Mouse (Mus musculus) v-Abl transformed pro-B cells (cell line): ENCODE data around the gene Cdkal1.

Source experiments
- in situ Hi-C, 2 experiments: fragments of 400-800 bp; cut with MboI; formaldehyde crosslinking; loops; one replicate each; pipeline ENCODE4 v1.15.1; 2025; ENCODE audit not compliant: unreplicated experiment in 2 of 2

Cdkal1 gene

DNA sequence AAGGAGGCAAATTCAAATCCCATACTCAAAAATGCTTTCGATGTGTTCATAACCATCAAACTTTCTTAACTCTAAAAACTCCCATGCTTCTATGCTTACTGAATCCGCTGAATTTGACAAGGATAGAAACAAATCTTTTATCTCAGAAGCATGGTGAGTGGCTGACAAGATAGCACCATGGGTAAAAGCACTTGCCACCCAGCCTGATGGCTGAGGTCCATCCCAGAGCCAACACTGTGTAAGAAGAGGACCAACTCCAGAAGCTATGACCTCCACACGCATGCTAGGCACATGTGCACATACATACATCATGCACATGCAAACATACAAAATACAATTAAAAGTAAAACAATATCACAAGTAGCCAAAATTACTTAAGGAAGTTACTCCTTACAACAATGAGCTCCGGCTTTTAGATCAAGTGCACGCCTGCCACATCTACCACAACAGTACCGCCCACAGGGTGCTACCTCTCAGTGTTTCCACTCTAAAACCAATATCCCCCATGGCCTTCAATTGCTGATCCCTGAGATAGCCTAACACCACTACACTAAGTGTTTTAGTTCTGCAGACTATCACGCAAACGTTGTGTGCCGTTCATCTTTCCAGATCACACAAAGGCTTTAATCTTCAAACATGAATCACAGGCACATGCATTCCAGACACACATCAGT, 35.4 kb downstream of the Cdkal1 start:
- in situ Hi-C loops: loop anchor here in 1 of 2 experiments (10.0 kb wide), 1 partner anchor 55 kb away; no protein-coding TSS in a partner anchor

DNA sequence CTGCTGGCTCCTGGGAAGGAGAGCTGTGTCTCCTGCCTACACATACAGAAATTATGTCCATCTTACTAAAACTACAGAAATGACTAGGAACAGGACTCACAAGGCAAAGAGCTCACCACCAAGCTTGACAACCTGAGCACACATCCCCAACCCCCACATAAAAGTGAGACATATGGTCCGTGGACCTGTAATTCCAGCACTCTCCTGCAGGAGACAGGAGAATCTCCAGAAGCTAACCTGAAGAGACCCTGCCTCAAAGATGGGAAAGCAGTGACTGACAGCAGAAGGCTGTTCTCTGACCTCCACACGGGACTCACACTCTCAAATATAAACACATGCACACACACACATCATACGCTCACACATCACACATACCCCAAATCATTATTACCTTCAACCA, 36.3 kb downstream of the Cdkal1 start:
- in situ Hi-C loops: no loop called here

- in situ Hi-C loops: no loop called here
Observed at GRCm38 (mm10) chr13:29818314-29818713, 37.2 kb downstream of the Cdkal1 start.

GRCm38 (mm10) chr13:29810780-29811179, 44.7 kb downstream of the Cdkal1 start:
- in situ Hi-C loops: no loop called here

DNA sequence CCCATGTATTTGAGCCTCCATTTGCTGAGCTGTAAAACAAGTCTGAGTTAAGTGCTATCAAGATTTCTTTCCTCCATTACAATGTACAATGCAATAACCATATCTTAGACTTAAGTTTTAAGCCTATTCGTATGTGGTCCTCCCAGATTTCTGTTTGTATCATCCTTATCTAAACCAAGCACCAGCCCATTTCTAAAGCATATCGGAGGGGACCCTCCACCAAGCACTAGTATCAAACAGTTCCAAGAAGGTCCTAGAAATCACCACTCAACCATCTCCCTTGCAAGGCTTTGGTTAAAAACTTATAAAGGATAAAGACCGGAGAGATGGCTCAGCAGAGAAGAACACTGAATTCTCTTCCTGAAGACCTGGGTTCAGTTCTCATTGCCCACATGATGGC, 47.1 kb downstream of the Cdkal1 start:
- in situ Hi-C loops: no loop called here

GRCm38 (mm10) chr13:29807930-29808329, 47.5 kb downstream of the Cdkal1 start:
- in situ Hi-C loops: no loop called here

GRCm38 (mm10) chr13:29806871-29807270, 48.6 kb downstream of the Cdkal1 start:
- in situ Hi-C loops: no loop called here

DNA sequence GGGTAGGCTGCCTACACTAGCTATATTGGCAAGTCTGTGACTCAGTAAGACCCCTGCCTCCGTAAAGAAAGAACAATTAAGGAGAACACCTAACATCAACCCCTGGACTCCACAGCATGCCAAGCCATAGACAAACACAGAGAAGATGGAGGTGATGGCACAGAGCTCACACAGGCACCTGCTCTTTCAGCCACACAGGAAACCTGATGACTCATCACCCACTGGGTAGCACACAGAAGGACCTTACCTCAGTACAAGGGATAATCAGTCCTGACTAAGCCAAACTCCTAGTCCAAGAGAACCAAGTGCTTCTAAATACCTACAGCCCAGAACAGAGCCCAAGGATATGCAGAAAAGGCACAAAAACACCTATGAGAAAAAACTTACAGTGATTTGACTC, 50.2 kb downstream of the Cdkal1 start:
- in situ Hi-C loops: no loop called here

DNA sequence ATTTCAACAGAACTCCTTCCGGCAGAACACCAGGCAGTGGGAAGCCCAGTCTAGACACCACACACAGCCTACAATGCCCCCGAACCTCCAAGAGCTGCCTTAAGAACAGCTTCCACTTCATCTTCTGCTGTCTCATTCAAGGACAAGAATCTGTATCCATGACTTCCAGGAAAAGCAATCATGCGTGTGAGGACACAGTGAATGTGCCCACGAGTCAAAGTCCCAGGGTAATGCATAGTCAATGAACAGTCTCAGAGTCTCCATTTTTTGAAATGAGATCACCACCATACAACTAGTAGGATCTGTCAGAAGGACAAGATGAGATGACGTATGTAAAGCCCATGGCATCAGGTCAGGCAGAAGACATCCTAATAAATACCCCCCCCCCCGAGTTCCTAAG, 51.4 kb downstream of the Cdkal1 start:
- in situ Hi-C loops: no loop called here

DNA sequence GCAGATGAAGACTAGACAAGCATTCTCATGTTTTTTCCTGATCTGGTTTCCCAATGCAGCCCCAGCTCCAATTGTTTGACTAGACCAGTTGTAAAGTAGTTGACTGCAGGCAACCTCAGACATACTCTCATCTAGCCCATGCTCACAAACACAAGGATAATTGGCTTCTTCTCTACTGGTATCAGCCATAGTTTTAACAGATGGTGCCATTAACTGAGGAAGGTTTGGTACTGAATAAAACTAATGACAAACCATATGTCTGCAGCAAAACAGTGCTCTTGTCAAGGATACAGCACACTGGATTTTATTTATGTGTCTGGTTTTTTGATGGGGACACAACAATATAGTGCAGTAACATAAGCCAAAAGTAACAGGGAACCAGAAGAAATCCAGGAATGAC, 52.8 kb downstream of the Cdkal1 start:
- in situ Hi-C loops: no loop called here

- in situ Hi-C loops: no loop called here
Observed at GRCm38 (mm10) chr13:29800078-29800477, 55.4 kb downstream of the Cdkal1 start.

GRCm38 (mm10) chr13:29792112-29792511, 63.4 kb downstream of the Cdkal1 start:
- in situ Hi-C loops: no loop called here

DNA sequence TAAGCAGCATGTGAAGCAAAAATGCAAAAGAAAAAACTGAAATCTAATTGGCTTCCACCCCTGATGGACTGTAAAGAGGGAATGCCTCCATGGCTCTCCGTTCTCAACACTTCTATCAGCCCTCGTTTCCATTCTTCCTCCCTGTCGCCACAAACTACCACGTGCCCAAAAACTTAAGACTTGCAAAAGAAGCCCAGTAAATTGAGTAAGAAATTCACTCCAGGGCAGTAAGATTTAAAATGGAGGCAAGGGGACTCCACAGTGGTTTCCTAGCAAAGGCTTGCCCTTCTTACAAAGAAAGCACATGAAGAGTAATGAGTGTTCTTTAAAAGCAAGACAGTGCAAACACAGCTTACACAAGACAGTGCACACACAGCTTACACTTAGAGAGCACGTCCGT, 64.0 kb downstream of the Cdkal1 start:
- in situ Hi-C loops: no loop called here

DNA sequence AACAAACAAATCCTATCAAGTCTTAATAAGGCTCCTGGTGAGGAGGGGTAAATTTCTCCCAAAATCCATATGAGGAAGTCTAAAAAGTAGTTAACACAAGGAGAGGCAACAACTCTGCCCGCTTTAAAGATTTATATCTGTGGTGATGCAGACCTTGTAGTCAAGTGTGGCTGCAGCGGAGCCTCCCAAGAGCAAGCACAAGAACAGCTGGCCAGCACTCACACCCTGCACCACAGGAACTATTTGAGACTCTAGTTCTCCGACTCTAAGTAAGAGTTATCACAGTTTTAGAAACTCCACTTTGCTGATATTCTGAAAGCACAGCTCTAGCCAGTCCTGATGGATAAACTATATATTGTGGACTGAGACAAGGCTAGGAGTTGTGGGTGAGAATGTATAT, 68.5 kb downstream of the Cdkal1 start:
- in situ Hi-C loops: no loop called here

- in situ Hi-C loops: no loop called here
Observed at GRCm38 (mm10) chr13:29784894-29785293, 70.6 kb downstream of the Cdkal1 start.

DNA sequence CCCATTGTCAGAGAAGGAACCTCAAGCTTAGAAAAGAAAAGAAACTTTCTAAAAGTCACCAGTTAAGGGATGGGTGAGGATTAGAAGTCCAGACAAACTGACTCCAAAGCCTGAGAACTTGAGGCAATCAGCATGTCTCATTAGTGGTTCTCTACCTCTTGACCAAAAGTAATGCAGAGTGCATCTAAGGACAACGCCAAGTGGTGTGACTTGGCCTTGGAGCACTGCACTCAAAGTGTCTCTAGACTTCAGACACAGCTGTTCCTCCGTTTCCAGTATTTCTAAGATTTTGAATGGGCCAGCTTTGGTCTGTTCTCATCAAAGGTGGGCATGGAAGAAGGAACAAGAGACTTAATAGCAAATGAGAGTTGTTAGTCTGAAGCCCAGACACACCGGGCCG, 74.1 kb downstream of the Cdkal1 start:
- in situ Hi-C loops: no loop called here

GRCm38 (mm10) chr13:29780713-29781112, 74.8 kb downstream of the Cdkal1 start:
- in situ Hi-C loops: no loop called here

GRCm38 (mm10) chr13:29779519-29779918, 76.0 kb downstream of the Cdkal1 start:
- in situ Hi-C loops: no loop called here

GRCm38 (mm10) chr13:29779116-29779515, 76.4 kb downstream of the Cdkal1 start:
- in situ Hi-C loops: no loop called here

DNA sequence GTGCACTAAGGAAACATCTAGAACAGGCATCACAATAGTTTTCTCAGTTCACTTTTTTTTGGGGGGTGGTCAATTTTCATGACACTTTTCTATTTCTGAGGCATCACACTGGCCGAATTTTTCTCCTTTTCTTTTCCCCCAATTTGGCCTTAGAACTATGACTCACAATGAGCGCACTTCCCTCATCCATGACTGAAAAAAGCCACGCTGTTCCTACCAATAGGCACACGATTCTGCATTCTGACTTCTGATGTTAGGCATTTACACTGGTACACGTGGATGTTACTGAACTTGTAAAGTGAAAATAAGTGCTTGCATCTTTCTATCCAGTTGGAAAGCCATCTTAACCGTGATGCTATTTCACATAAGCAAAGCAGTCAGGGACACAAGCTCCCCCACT, 77.3 kb downstream of the Cdkal1 start:
- in situ Hi-C loops: no loop called here

DNA sequence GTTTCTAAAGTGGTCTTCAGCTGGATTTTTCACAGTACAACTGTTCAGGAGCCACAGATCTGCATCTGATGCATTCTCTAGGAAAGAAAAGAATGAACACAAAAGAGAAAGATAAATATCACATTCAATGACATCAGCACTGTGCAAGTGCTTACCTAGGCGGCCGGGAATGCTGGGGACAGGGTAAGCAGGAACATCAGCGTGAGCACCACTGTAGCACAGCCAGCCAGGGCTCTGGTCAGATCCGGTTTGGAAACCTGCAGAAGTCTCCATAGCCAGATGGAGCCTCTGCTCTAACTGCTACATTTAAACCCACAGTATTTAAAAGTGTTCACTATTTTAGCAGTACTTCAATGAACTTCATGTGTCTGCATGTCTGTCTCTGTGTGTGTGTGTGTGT, 78.2 kb downstream of the Cdkal1 start:
- in situ Hi-C loops: no loop called here

DNA sequence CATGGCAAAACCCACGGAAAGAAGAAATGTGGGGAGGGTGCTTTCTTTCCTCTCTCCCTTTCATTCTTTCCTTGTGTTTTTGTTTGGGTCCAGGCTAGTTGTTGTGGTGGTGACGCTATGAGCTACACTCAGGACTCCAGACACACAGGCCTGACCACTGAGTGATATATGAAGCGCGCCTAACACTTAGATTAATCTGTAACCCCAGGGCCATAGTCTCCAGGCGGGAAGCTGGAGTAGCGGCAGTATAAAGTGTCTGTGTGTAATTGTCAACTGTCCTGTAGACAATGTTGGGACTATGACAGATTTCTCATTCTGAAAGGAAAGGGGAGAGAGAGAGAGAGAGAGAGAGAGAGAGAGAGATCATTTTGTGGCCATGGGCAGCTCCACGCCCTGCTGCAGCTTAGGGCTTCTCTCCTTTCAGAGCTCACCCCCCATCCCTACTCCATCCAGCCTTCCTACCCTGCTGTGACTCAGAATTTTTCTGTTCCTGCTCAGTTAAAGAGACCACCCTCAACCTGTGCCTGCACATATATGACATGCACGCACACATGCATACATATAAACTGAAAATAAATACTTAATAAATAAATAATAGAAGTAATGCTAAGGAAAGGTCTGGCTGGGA, 79.8 kb downstream of the Cdkal1 start:
- in situ Hi-C loops: no loop called here

- in situ Hi-C loops: no loop called here
Observed at GRCm38 (mm10) chr13:29773563-29773962, 81.9 kb downstream of the Cdkal1 start.
